Mouse (Mus musculus) heart, adult 2 months (tissue): ENCODE data around the gene Fcrlb.

Source experiments
- CTCF ChIP-seq: fragments of 200-600 bp; IDR thresholded peaks from 2 replicates; pipeline ENCODE4 v1.8.1; 2022; ENCODE audit warnings: antibody characterized with exemption, mild to moderate bottlenecking, moderate library complexity
- EP300 ChIP-seq: fragments of 200-500 bp; IDR thresholded peaks from 2 replicates; pipeline ENCODE4 v1.6.1; 2011; ENCODE audit warnings: low read depth, low read length, control low read depth; ENCODE audit not compliant: insufficient read depth
- POLR2A ChIP-seq: fragments of 200-500 bp; IDR thresholded peaks from 2 replicates; pipeline ENCODE4 v1.6.1; 2011; ENCODE audit warnings: mild to moderate bottlenecking, low read depth, low read length, control low read depth; ENCODE audit not compliant: insufficient read depth

DNA sequence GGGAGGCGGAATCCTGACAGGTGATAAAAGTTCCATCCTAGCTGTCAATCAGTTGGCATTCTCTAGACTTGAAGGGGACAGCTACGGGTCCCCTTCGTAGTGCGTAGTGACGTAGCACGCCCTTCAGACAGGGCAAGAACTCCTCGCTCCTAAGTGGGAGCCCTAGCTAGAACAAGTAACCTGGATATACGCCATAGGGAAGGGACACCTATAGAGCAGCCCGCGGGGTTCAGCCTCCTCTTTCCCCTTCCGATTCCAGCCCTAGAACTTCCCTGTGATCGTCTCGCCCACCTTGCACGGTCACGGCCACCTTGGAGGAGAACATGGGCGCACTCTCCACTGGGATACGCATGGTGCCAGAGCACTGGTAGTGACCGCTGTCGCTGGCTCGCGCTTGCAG, 4.4 kb downstream of the Fcrlb start:
- TF ChIP-seq POLR2A (no peak), CTCF (no peak), EP300 (no peak)
